Mouse (Mus musculus): ENCODE measurements around the gene Gpr155.

Gpr155 gene

DNA sequence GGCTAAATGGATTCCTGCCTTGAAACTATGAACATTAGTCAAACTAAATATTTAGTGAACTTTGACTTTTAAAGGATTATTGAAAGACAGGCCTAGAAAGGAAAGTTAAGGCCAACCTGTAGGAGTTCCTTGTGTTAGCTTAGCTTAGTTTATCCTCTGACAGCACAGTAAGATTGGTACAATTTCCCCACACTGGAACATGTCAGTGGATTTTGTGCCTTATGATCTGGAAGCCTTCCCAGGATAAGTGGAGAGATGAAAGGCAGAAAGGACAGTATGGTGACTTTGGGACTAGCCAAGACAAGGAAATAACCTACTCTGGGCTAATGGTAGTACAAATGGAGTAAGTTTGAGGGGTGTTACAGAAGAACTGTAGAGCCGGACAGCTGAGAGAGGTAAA is 1.4 kb upstream of the Gpr155 start:
- no peak for DNase-seq (ENCODE audit: low read depth, low spot score)

- no peak for DNase-seq (ENCODE audit: low read depth, low spot score)
These were observed 574 bp downstream of the Gpr155 start for GRCm38 (mm10) chr2:73385641-73386355.

GRCm38 (mm10) chr2:73385172-73385571 is 1.2 kb downstream of the Gpr155 start:
- DNase-seq (ENCODE audit: low read depth, low spot score): no peak

DNA sequence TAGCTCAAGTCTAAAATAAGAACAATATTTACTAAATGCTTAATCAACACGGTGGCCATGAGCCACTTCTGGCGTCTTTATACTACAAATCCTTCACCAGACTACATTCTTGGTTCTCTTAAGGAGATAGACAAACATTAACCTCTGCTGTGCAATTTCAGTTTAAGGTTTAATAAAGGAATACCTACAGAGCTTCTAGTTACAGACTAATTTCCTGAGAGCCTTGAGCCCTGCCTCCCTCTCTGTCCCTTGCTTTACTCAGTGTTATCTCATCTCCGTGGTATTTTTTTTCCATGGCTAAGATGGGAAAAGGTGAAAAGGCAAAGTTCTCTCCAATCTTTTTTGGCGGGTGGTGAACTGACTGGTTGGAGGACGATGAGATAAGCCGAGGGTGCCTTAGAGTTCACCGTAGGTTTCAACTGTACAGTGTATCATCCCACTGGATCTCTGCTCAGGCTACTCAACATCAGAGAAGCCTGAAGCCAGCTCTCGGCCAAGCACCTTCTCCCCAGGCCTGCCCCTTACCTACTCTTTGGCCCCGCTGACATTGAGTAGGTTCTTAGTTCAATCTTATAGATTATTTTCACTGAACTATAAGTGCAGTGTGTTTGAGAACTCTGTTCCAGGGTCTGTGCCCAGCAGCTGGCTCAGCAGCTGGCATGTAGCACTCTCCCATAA is 5.9 kb downstream of the Gpr155 start:
- no peak for DNase-seq (ENCODE audit: low read depth, low spot score)

DNA sequence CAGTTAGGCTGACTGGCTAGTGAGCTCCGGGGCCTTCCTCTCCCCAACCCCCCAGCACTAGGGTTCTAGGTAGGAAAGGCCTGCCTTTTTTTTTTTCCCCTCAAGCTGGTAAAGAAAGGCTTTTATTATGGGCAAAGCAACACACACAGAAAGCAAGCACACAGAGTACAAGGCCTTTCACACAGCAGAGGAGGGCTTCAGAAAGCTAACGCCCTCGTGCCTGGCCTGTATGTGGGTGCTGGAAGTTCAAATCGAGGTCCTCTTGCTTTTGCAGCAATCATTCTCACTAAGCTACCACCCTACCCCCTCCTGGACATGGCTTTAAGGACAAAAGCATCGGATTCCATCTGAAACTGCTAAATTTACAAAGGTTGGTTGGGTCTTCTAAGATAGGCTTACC is 6.7 kb downstream of the Gpr155 start:
- no peak for DNase-seq (ENCODE audit: low read depth, low spot score)

DNA sequence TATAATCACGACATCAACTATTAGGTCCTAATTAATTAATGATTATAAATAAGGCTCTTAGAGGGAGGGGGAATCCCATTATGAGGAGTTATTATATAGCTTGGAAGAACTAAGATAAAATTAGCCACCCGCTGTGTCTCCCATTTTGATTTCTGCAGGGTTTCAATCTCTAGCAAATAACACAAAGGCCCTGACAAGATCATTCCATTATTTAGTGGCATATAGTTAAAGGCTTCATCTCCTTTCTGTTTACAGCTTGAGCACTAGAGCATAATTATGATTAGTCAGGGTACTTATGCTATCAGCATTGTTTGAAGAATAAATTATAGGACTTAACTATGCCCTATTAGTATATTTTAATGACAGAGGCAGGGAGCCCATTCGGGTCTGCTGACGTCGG is 8.0 kb downstream of the Gpr155 start:
- no peak for DNase-seq (ENCODE audit: low read depth, low spot score)

DNA sequence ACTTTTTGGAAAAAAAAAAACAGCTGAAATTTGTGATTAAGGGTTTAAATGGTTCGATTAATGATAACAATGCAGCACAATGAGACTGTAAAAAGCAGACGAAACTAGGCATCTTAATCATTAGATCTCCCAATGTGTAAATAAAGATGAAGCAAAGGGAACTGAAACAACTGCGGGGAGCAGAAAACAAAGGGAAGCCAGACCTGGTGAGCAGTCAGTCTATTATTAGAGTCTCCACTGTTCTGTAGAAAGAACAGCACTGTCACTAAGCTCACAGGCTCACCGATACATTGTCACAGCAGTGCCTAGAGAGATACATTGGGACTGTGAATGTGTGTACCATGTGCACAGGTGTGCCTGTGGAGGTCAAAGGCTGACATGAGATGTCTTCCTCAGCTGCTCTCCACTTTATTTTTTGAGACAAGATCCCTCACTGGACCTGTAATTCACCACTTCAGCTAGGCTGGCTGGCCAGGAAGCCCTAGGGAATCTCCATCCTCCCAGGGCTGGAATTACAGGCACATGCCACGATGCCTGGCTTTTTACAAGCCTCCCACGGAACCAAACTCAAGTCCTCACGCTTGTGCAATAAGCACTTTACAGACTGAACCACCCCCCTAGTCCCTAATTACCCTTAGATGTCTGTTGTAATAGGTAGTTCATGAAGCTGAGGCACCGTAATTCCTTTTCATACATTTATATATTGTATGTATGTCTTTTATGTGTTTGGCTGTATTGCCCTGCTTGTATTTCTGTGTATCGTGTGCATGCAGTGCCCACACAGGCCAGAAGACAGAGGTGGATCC is 14.6 kb downstream of the Gpr155 start:
- no peak for DNase-seq (ENCODE audit: low read depth, low spot score)

DNA sequence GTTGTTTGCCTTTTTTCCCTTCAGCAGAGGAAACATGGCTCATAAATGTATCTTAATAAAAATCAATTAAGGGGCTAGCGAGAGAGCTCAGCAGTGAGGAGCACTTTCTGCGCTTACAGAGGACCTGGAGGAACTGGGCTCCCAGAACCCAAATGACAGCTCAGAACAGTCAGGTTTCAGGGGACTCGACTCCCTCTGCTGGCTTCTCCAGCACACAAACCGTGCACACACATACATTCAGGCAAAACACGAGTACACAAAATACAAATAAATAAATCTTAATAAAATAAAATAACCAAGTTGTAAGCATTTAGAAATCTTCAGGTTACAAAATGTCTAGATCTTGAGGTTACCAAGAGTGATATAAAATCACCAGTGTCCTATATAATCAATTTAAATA is 22.9 kb downstream of the Gpr155 start:
- DNase-seq (ENCODE audit: low read depth, low spot score): no peak

DNA sequence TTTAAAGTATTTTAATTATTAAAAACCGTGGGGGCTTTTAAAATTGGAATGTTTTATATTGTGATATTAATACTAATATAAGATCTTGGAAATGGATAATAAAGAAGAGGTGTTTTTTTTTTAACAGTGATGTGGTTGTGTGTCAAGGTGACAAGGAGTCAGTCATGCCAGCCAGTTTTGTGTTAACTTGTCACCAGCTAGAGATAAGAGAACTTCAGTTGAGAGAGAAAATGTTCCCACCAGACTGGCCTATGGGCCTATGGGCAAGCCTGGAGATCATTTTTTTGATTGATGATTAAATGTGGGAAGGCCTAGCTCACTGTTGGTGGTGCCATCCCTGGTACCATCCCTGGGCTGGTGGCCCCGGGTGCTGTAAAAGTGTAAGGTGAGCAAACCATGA is 25.8 kb downstream of the Gpr155 start:
- no peak for DNase-seq (ENCODE audit: low read depth, low spot score)

DNA sequence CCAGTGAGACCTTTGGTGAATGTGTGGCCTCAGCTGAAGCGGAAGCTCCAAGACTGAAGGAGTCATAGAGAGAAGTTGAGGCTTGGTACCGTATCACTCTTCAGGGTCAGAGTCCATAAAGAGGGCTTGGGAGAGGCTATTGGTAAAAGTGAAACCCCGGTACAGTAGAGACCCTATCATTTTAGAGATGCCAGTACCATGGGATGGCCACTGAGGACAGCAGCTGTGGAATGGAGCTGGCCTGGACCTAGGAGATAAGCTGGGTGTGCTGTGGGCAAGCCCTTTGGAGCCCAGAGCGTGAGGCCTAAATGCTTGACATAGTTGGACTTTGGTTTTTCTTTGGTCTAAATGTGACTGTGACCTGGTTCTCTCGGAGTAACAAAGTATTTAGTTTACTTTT is 26.4 kb downstream of the Gpr155 start:
- DNase-seq (ENCODE audit: low read depth, low spot score): no peak

- DNase-seq (ENCODE audit: low read depth, low spot score): no peak
These were observed 29.4 kb downstream of the Gpr155 start for GRCm38 (mm10) chr2:73357004-73357403.

DNA sequence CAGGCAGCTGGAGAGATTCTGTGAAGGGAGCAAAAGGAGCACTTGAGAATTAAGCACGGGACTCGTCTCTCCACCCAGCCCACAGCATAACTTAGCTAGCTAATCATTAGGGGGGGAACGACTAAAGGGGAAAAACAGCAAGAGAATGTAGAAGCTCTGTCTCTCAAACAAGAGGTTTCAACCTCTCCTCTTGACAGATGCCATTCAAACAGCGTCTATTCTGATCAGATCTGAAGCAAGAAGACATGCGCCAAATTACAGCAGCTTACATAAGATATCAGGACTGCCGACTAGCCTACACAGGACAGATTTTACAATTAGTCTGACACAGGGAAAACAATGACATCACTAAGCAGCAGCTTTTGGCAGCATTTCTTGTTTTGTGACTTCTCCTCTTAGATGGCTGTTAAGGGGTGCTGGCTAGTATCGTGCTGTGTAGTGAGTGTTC is 34.4 kb downstream of the Gpr155 start:
- peak; percentile 56 for DNase-seq (ENCODE audit: low read depth, low spot score)

DNA sequence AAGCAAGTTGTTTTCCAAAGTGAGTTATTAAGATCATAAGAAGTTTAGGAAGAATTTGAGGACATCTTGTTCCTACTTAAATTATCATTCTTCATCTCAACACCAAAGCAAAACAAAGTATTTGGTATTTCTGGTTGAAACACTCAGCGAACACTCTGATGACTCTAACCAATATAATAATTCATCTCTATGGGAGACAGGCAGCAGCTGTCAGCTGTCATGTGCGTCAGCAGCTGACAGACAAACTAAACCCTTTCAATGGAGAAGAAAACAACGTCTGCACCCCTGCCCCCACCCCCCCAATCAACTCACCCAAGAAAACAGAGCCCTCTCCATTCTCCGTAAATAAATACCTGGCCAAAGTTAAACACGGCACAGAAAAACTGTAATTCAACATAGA is 34.9 kb downstream of the Gpr155 start:
- DNase-seq (ENCODE audit: low read depth, low spot score): no peak

- no peak for DNase-seq (ENCODE audit: low read depth, low spot score)
These were observed 38.2 kb downstream of the Gpr155 start for GRCm38 (mm10) chr2:73348221-73348620.

GRCm38 (mm10) chr2:73347766-73348165 is 38.6 kb downstream of the Gpr155 start:
- no peak for DNase-seq (ENCODE audit: low read depth, low spot score)

DNA sequence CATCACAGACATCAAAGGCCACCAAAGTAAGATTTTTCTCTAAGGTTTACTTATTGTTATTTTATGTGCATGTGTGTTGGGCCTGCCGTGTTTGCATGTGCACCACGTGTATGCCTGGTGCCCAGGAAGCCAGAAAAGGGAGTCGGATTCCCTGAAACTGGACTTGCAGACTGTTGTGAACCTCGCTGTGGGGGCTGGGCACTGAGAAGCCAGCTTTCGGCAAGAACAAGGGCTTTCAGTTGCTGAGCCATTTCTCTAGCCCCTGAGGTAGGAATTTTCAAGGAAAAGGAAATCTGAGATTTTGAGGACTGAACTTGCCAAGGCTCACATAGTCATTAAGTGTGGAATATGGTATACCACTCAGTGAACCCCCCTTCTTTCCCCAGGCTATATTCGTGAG is 39.2 kb downstream of the Gpr155 start:
- DNase-seq (ENCODE audit: low read depth, low spot score): no peak

DNA sequence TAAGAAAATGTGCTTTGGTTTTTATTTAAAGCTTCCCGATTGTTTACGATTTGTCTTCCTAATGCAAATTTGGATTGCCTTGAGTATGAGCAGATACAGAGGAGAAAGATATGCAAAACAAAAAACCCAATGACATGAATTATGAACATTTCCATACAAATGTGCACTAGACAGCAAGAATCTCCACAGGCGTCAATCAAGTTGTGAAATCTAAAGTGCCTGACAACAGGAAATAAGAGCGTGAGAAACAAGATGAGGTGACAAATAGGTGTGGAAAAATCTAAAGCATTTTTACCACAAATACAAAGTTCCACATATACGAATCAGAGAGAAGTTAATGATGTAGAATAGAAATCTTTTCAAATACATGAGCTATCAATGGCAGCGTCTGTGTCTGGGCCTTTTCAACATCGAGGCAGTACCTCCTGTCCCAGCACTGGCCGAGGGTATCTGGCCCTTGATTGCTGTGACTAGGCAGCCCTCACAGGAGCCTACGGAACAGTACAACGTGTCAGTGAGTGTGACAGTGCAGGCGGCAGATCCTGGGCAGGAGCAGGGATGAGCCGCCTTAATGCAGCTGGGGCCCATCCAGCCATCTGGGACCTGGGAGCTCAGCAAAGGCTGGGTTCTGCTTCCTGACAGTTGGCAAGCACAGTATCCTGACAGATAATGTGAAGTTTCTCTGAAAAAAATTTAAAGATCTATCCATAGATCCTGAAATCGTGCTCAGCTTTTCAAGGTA is 39.9 kb downstream of the Gpr155 start:
- peak; percentile 65 for DNase-seq (ENCODE audit: low read depth, low spot score)

DNA sequence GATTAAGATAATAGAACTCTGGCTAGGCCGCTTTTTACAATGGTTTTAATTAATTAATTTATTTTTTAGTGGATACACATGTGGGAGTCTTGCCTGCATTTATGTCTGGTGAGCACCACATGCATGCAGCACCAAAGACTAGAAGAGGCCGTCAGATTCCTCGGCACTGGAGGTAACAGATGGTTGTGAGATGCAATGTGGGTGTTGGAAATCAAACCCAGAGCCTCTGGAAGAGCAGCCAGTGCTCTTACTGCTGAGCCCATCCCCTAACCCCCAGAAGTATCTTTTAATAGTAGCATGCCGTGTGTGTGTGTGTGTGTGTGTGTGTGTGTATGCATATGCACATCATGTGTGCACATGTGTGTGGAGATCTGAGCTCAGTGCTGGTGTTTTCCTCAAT is 41.2 kb downstream of the Gpr155 start:
- DNase-seq (ENCODE audit: low read depth, low spot score): peak; percentile 73

DNA sequence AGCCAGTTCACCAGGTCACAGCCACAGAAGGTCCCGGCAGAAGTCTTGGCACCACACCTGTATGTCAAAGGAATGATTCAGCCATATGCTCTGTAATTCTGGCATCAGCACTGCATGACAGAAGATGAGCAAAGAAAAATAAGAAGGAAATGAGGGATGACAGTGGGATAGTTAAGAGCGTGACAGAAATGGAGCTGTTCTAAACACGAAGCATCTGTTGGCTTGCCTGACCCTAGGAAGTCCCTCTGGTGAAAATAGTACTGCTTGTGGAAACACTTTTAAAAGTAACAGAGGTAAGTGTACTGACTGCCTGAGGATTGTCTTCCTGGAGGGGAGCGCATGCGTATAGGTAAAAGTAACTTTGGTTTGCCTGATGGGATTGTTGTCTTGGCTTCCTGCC is 42.7 kb downstream of the Gpr155 start:
- no peak for DNase-seq (ENCODE audit: low read depth, low spot score)

DNA sequence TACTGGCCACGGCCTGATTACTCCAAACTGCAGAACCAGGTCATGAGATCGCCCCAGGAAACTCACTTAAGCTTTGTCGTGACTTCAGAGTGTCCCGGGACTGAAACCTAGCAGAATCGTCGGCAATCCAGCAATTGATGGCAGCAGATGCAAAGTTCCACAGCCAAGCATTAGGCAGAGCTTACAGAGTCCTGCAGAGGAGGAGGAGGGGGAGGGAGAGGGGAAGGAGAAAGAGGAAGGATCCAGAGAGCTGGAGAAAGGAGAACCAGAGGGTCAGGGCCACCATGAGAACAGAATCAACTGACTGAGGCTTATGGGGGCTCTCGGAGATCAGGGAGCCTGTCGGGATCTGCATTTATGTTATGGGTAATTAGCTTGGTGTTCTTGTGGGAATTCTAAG is 48.0 kb downstream of the Gpr155 start:
- no peak for DNase-seq (ENCODE audit: low read depth, low spot score)

- DNase-seq (ENCODE audit: low read depth, low spot score): no peak
These were observed 50.4 kb downstream of the Gpr155 start for GRCm38 (mm10) chr2:73335949-73336348.

GRCm38 (mm10) chr2:73325871-73326270 is 60.5 kb downstream of the Gpr155 start:
- DNase-seq (ENCODE audit: low read depth, low spot score): no peak
